Mouse (Mus musculus) cerebellum, adult 9-11 months (tissue): ENCODE data around the gene Btk.
"Not testable (repeated sequence)": the region's sequence is repeated elsewhere in the genome, so short reads cannot be mapped to it uniquely, and the experiment has no call there.

Source experiments
- DNase-seq: peaks from one replicate; pipeline ENCODE4 v3.0.0; 2022

Gene Btk

GRCm38 (mm10) chrX:134580528-134581305 is 2.7 kb downstream of the Btk start:
- DNase-seq, result no peak

GRCm38 (mm10) chrX:134577896-134578295 is 5.5 kb downstream of the Btk start:
- DNase-seq, result no peak

- no peak for DNase-seq
These were observed 16.7 kb downstream of the Btk start for GRCm38 (mm10) chrX:134566536-134567222.

DNA sequence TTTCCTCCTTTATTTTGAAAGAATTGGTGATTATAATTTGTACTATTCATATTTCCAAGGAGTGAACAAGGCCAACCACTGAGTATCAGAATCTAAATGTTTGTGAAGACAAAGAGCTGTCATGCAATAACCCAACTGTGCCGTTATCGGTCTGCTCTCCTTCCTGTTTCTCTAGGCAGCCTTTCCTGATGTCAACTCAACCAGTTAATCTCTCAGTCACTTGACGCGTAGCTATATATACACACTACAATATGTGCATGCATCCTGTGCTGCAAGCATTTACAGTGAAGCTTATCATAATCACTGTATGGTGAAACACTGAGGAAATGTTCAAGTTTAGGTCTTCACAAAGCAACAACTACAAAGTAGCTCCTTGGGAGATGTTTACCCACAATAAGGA is 19.0 kb downstream of the Btk start:
- DNase-seq, result no peak

- DNase-seq, result no peak
These were observed 28.9 kb downstream of the Btk start for GRCm38 (mm10) chrX:134554425-134554824.

- DNase-seq, result no peak
These were observed 30.0 kb downstream of the Btk start for GRCm38 (mm10) chrX:134553326-134553725.

DNA sequence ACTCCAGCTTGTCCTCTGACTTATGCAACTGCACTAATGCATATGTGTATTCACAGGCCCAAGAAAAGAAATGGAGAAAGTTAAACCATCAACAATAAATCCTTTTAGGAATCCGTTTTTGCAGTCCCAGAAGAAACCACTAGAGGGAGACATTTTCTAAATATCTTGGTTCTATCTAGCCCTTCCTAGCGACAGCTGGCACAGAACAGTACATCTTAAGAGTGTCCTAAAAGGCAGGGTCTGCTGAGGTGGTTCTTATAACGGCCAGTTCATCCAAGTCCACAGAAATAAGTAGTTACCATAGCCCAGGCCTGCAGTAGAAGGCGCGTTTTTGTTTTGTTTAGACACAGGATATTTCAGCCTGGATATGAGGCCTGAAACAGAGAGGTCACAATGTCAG is 32.5 kb downstream of the Btk start:
- peak; percentile 16 for DNase-seq

- DNase-seq, result no peak
These were observed 36.0 kb downstream of the Btk start for GRCm38 (mm10) chrX:134547330-134547729.

DNA sequence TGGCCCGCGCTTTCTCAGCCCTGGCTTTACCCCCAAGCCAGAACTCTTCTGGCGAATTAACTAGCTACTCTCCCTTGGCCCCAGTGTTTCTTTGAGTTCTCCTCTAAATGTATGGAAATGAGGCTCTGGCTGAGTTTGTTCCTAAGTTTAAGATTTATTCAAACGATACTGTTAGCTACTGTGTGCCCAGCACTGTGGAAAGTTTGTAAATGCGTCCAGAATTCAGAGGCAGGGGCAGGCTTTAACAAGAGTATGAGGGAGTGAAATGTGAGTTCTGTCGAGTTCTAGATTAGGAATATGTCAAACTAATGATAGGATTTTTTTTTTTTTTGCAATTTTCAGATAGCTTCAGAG is 41.4 kb downstream of the Btk start:
- no peak for DNase-seq

- peak; percentile 36 for DNase-seq
These were observed 42.0 kb downstream of the Btk start, which contains the start of gene Timm8a1 for GRCm38 (mm10) chrX:134541145-134541954. Gene Timm8a1, minus strand, starts transcription at chrX:134541865.

- no peak for DNase-seq
These were observed 42.8 kb downstream of the Btk start for GRCm38 (mm10) chrX:134540414-134541135.

GRCm38 (mm10) chrX:134539795-134540194 is 43.6 kb downstream of the Btk start:
- not testable (repeated sequence) for DNase-seq

GRCm38 (mm10) chrX:134533346-134533745 is 50.0 kb downstream of the Btk start:
- DNase-seq, result no peak

GRCm38 (mm10) chrX:134525260-134525659 is 58.1 kb downstream of the Btk start:
- DNase-seq, result no peak

GRCm38 (mm10) chrX:134523772-134524171 is 59.6 kb downstream of the Btk start:
- DNase-seq, result no peak

DNA sequence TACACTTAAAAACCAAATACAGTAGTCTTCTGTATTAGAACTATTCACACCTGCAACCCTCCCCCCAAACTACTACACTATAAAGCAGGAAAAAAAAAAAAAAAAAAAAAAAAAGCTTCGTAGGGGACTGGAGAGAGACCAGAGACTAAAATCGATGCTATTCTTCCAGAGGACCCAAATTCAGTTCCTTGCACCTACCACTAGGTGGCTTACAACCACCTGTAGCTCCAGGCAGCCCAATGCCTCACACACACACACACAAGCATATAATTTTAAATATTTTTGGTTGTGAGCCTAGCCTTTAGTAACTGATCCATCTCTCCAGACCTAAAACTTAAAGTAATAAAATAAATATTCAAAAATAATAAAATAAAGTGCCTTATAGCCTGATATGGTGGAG is 73.9 kb downstream of the Btk start:
- DNase-seq, result no peak

GRCm38 (mm10) chrX:134507977-134508376 is 75.4 kb downstream of the Btk start:
- DNase-seq, result no peak

DNA sequence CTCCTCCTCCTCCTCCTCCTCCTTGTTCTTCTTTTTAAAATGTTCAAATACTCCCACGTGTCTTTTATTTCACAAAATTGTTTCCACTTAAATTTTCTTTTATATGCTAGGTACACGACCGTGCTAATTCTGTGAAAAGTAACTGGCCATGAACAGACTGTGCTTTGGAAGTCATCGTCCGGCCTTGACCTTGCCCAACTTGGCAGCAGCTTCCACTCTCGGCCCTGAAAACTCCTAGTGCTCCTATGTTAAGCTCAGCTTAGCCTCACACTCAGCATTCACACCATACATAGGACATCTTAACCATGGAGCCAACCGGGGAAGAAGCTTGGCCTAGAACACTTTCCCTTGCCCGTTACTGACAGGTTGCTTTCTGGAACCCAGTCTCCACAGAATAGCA is 82.7 kb downstream of the Btk start:
- DNase-seq, result no peak
